Mouse (Mus musculus) liver, embryonic 14.5 days (tissue): Measurements from ENCODE around the gene Plekhj1.

Source experiments
- CTCF ChIP-seq: IDR thresholded peaks from 2 replicates; pipeline ENCODE4 v1.5.1; 2016; ENCODE audit warnings: antibody characterized with exemption, low read depth, control low read depth
- EP300 ChIP-seq: IDR thresholded peaks from 2 replicates; pipeline ENCODE4 v1.6.1; 2016; ENCODE audit warnings: antibody characterized with exemption, low read depth

DNA sequence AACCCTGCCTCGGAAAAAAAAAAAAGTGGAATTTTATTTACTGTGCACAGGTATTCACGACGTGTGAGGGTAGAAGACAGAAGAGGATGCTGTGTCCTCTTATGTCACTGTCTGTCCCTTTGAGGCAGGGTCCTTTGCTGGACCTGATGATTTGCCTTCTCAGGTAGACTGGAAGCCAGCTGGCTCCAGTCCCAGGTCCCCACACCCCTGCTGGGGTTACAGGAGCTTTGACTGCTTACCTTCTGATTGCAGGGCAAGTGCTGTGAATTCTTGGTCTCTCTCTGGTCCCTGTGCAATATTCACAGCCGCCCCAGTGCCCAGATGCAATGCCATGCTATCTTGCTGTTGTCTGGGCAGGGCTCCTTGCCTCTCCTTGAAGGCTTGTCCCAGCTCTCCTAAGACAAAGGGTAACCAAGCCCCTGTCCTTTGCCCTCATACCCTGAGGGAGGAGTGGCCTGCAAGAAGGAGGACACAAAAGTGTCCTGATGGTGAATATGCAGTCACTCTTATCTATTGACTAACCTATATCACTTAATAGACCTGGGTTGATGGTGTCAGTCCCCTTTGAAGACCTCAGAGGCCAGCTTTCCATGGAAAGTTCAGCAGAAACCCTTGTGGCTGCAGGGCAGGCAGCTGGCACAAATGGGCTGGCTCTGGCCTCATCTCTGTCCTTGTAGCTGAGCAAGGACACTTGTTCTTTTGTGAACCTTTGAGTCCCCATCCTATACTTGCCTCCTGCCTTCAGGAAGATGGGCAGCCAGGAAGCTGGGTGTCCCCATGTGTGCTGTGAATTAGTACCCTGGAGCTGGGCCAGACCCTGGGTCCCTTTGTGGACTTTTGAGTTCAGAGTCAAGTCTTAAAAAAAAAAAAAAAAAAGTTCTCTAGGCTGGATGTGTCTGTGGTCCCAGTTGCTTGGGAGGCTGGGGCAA, 37.6 kb downstream of the Plekhj1 start:
- TF ChIP-seq CTCF (no peak), EP300 (no peak)
